ENCODE assay signal across 28 mouse cellular contexts in genomic region chr9:78648641-78649040, GRCm38 (mm10). TPM values are rescaled to one million over a fixed set of nuclear protein-coding genes. Genes with fewer than 3 reads are reported as not detected.
DNase-seq lines count a peak whose midpoint lies in the region; ATAC-seq and TF ChIP-seq lines count a peak whose summit lies in the region.
"Had no signal": no experiment of that assay in that cellular context is flagged by ENCODE, and none has a peak within 500 bp of the region (broad histone marks: within the 10 kb centered on the region; RNA-seq: fewer than 3 reads in every experiment).

No protein-coding gene starts in this region.

- intact Hi-C loops in heart, postnatal 10 days (cut with DNase I), result loop anchor here (5.0 kb wide), 1 partner anchor 1074 kb away; no protein-coding TSS in a partner anchor

- no peak for TF ChIP-seq CTCF in hindbrain, postnatal 0 days (IDR thresholded peaks at IDR 0.05; ENCODE audit: low read depth)
- no peak for TF ChIP-seq CTCF in stomach, postnatal 0 days (IDR thresholded peaks at IDR 0.05; ENCODE audit: low read depth)

- no peak overlapping the region for H3K4me2 ChIP-seq in hindbrain, postnatal 0 days (ENCODE audit: low read depth, low read length)
- H3K4me2 ChIP-seq in hindbrain, embryonic 12.5 days (replicated peaks), result no peak overlapping the region
- H3K4me2 ChIP-seq in stomach, embryonic 14.5 days (replicated peaks; ENCODE audit: low read depth, low read length), result no peak overlapping the region
- H3K4me2 ChIP-seq in stomach, postnatal 0 days (replicated peaks; ENCODE audit: low read depth), result no peak overlapping the region
- H3K4me2 ChIP-seq: embryonic facial prominence, embryonic 15.5 days; forebrain, embryonic 15.5 days; heart, embryonic 11.5 days; limb, embryonic 13.5 days; liver, embryonic 13.5 days; lung, embryonic 14.5 days; midbrain, embryonic 13.5 days; neural tube, embryonic 12.5 days had no signal

- peak; percentile 43; the same call in 1 of the 2 replicates for ATAC-seq in hindbrain, postnatal 0 days
- ATAC-seq in hindbrain, embryonic 12.5 days (ENCODE audit: low FRiP score), result no peak
- no peak for ATAC-seq in stomach, embryonic 14.5 days (ENCODE audit: insufficient number of reproducible peaks, insufficient read depth, low FRiP score, low read depth)
- no peak for ATAC-seq in stomach, postnatal 0 days (ENCODE audit: low FRiP score, low TSS enrichment)
- ATAC-seq: forebrain, embryonic 15.5 days; midbrain, embryonic 13.5 days had no signal

- H3K36me3 ChIP-seq in hindbrain, postnatal 0 days (ENCODE audit: insufficient read depth, low read length), result no peaks in the 10 kb centered on the region
- no peaks in the 10 kb centered on the region for H3K36me3 ChIP-seq in hindbrain, embryonic 12.5 days
- H3K36me3 ChIP-seq in stomach, embryonic 14.5 days (ENCODE audit: control insufficient read depth, insufficient read depth, low read length), result no peaks in the 10 kb centered on the region
- no peaks in the 10 kb centered on the region for H3K36me3 ChIP-seq in stomach, postnatal 0 days (ENCODE audit: control insufficient read depth, insufficient read depth, low read length)
- H3K36me3 ChIP-seq: embryonic facial prominence, embryonic 15.5 days; forebrain, embryonic 15.5 days; hindbrain, embryonic 10.5 days; limb, embryonic 13.5 days; liver, embryonic 13.5 days; midbrain, embryonic 13.5 days; neural tube, embryonic 12.5 days had no signal

- 52% methylated on average over 8 of the region's 8 CpGs for WGBS in hindbrain, postnatal 0 days
- WGBS in hindbrain, embryonic 12.5 days, result 89% methylated on average over 8 of the region's 8 CpGs
- 68% methylated on average over 8 of the region's 8 CpGs for WGBS in stomach, embryonic 14.5 days
- 60% methylated on average over 8 of the region's 8 CpGs for WGBS in stomach, postnatal 0 days

- H3K4me1 ChIP-seq in hindbrain, postnatal 0 days (ENCODE audit: insufficient read depth, low read length), result no peaks in the 10 kb centered on the region
- no peaks in the 10 kb centered on the region for H3K4me1 ChIP-seq in hindbrain, embryonic 12.5 days
- H3K4me1 ChIP-seq in stomach, embryonic 14.5 days (ENCODE audit: control insufficient read depth, insufficient read depth, low read length), result no peaks in the 10 kb centered on the region
- H3K4me1 ChIP-seq in stomach, postnatal 0 days (replicated peaks; ENCODE audit: control insufficient read depth, insufficient read depth), result no peaks in the 10 kb centered on the region
- H3K4me1 ChIP-seq: embryonic facial prominence, embryonic 15.5 days; forebrain, embryonic 15.5 days; hindbrain, embryonic 10.5 days; limb, embryonic 13.5 days; liver, embryonic 13.5 days; megakaryocyte, embryonic 14.5 days; midbrain, embryonic 13.5 days; neural tube, embryonic 12.5 days had no signal

- H3K4me3 ChIP-seq in hindbrain, postnatal 0 days (ENCODE audit: low read length), result no peak overlapping the region
- no peak overlapping the region for H3K4me3 ChIP-seq in hindbrain, embryonic 12.5 days
- no peak overlapping the region for H3K4me3 ChIP-seq in stomach, embryonic 14.5 days (ENCODE audit: low read depth, low read length)
- H3K4me3 ChIP-seq in stomach, postnatal 0 days (ENCODE audit: low read depth, low read length), result no peak overlapping the region
- H3K4me3 ChIP-seq: embryonic facial prominence, embryonic 15.5 days; forebrain, embryonic 15.5 days; hindbrain, embryonic 10.5 days; limb, embryonic 13.5 days; liver, embryonic 13.5 days; megakaryocyte, embryonic 14.5 days; midbrain, embryonic 13.5 days; neural tube, embryonic 12.5 days had no signal

- H3K27me3 ChIP-seq in hindbrain, postnatal 0 days (ENCODE audit: insufficient read depth, low read length), result no peaks in the 10 kb centered on the region
- H3K27me3 ChIP-seq in hindbrain, embryonic 12.5 days, result no peaks in the 10 kb centered on the region
- no peaks in the 10 kb centered on the region for H3K27me3 ChIP-seq in stomach, embryonic 14.5 days (ENCODE audit: control insufficient read depth, insufficient read depth, low read length)
- no peaks in the 10 kb centered on the region for H3K27me3 ChIP-seq in stomach, postnatal 0 days (ENCODE audit: control insufficient read depth, insufficient read depth, low read length)
- H3K27me3 ChIP-seq: embryonic facial prominence, embryonic 15.5 days; forebrain, embryonic 15.5 days; limb, embryonic 13.5 days; liver, embryonic 13.5 days; megakaryocyte, embryonic 14.5 days; midbrain, embryonic 13.5 days; neural tube, embryonic 12.5 days had no signal

- no peaks in the 10 kb centered on the region for H3K9me3 ChIP-seq in hindbrain, postnatal 0 days (ENCODE audit: low read length)
- H3K9me3 ChIP-seq in hindbrain, embryonic 12.5 days (replicated peaks), result no peaks in the 10 kb centered on the region
- H3K9me3 ChIP-seq in stomach, embryonic 14.5 days (ENCODE audit: control insufficient read depth, low read depth, low read length), result no peaks in the 10 kb centered on the region
- no peaks in the 10 kb centered on the region for H3K9me3 ChIP-seq in stomach, postnatal 0 days (ENCODE audit: control insufficient read depth, low read length)
- H3K9me3 ChIP-seq: embryonic facial prominence, embryonic 15.5 days; forebrain, embryonic 15.5 days; hindbrain, embryonic 10.5 days; limb, embryonic 13.5 days; liver, embryonic 13.5 days; megakaryocyte, embryonic 14.5 days; midbrain, embryonic 13.5 days; neural tube, embryonic 12.5 days had no signal

- no peak overlapping the region for H3K9ac ChIP-seq in hindbrain, postnatal 0 days (replicated peaks; ENCODE audit: low read length)
- no peak overlapping the region for H3K9ac ChIP-seq in hindbrain, embryonic 12.5 days
- H3K9ac ChIP-seq in stomach, embryonic 14.5 days (replicated peaks; ENCODE audit: low read depth, low read length), result no peak overlapping the region
- no peak overlapping the region for H3K9ac ChIP-seq in stomach, postnatal 0 days (ENCODE audit: low read length)
- H3K9ac ChIP-seq: embryonic facial prominence, embryonic 15.5 days; forebrain, embryonic 15.5 days; limb, embryonic 13.5 days; liver, embryonic 13.5 days; lung, embryonic 14.5 days; midbrain, embryonic 13.5 days; neural tube, embryonic 12.5 days had no signal

- TF ChIP-seq EP300 in stomach, postnatal 0 days (optimal IDR thresholded peaks at IDR 0.05), result no peak

- H3K27ac ChIP-seq in hindbrain, postnatal 0 days, result no peak overlapping the region
- H3K27ac ChIP-seq in hindbrain, embryonic 12.5 days, result no peak overlapping the region
- peak overlapping the region; percentile 66; the same call in 1 of the 2 replicates for H3K27ac ChIP-seq in stomach, embryonic 14.5 days (ENCODE audit: low read length)
- H3K27ac ChIP-seq in stomach, postnatal 0 days (replicated peaks), result no peak overlapping the region
- H3K27ac ChIP-seq: embryonic facial prominence, embryonic 15.5 days; forebrain, embryonic 15.5 days; hindbrain, embryonic 10.5 days; limb, embryonic 13.5 days; liver, embryonic 13.5 days; midbrain, embryonic 13.5 days; neural tube, embryonic 12.5 days had no signal

- DNase-seq in adrenal gland, adult (ENCODE audit: inconsistent age in 2 of 2, low spot score in 1 of 2), result peak; percentile 44 to 77
- no peak for DNase-seq in adrenal gland, postnatal 25 days
- peak; percentile 60 for DNase-seq in hindbrain, postnatal 0 days (ENCODE audit: low spot score)
- no peak for DNase-seq in stomach, postnatal 0 days (ENCODE audit: low spot score)
- DNase-seq in heart, postnatal 10 days, result no peak
- no peak for DNase-seq in liver
- DNase-seq: cerebellum, adult 11 months; gastrocnemius, postnatal 10 days; kidney, adult 9 months; kidney, postnatal 25 days; layer of hippocampus, postnatal 36 days; liver, embryonic 13.5 days; lung, embryonic 14.5 days; lung, postnatal 36 days; thymus, adult 2 months; thymus, postnatal 4 days had no signal

RNA-seq across cellular contexts. Expression of gene Cd109, which starts 33.3 kb away (rescaled TPM):
- 0.29 and 0.36 TPM in 2 replicates for total RNA-seq in adrenal gland, postnatal 25 days (2021)
- 2.1 and 3.2 TPM in 2 replicates for total RNA-seq in hindbrain, postnatal 0 days (2014; rRNA removed)
- 1.3 and 1.7 TPM in 2 replicates for polyA plus RNA-seq in hindbrain, postnatal 0 days (2015; fragmentation: Nextera tagmentation; extraction: Ambion mirVana)
- 3.6 and 4.2 TPM in 2 replicates for polyA plus RNA-seq in hindbrain, embryonic 12.5 days (2016; fragmentation: Nextera tagmentation; extraction: Ambion mirVana)
- 11.7 and 14.6 TPM in 2 replicates for polyA plus RNA-seq in stomach, embryonic 14.5 days (2014; fragmentation: Nextera tagmentation; extraction: Ambion mirVana)
- 13.5 and 13.6 TPM in 2 replicates for polyA plus RNA-seq in stomach, postnatal 0 days (2015; fragmentation: Nextera tagmentation; extraction: Ambion mirVana)
- 10 to 100 TPM; 13.0 to 13.5 TPM for total RNA-seq in heart, postnatal 10 days (2021)
- total RNA-seq: common myeloid progenitor, adult 5-6 weeks; granulocyte monocyte progenitor cell, adult 5-6 weeks had no signal

Comparison
In these comparisons a context has a peak if more than half of its experiments do, and no peak if none do; other contexts are left out.
1. DNase-seq: peak in adrenal gland, adult (2 of 2) and hindbrain, postnatal 0 days (single experiment); none in adrenal gland, postnatal 25 days (single experiment), stomach, postnatal 0 days (single experiment), heart, postnatal 10 days (0 of 2) and liver (single experiment).